In the genomic region with DNA sequence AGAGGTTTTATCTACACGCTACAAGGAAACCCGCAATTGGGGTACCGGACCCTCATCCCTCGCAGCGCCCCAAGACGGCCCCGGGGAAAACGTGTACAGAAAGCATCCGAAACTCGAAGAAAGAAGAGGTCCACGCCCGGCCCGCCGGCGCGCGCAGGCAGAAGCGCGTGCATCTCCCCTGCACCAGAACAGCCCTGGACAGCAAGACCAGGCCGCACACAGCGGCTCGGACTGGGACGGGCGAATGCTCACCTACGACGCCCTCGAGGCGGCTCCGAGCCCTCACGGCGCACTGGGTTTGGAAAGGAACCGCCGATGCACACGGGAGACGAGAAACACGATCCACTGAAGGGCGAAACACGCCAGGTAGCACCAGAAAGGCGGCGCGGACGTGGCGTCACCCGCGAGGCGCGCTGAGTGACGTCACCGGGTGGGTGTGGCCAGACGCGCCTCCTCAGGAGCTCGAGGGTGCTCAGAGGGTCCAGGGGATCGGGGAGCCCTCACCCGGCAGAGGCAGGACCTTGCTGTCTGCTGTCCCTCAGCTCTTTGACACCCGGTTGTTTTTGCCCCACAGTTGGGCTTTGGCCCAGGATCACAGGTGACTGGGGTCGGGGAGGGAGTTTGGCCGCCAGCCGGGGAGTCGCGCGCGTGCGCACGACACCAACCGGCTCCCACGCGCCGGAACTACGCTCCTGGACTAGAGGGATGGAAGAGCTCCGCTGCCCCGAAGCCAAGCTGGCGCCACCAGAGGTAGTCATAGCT, we compare ENCODE assay signal across 8 mouse cellular contexts. TPM values are rescaled to one million over a fixed set of nuclear protein-coding genes. Genes with fewer than 3 reads are reported as not detected.
DNase-seq lines count a peak whose midpoint lies in the region; ATAC-seq and TF ChIP-seq lines count a peak whose summit lies in the region.

Gene Elp1, minus strand, starts transcription at position 425 of the 762 bp plus-strand sequence.
Gene Fam206a, plus strand, starts transcription at position 439 of the 762 bp plus-strand sequence.

- peak within 1 kb of the TSS; percentile 85 for H3K4me3 ChIP-seq in bone marrow, adult 2 months (replicated peaks; ENCODE audit: control insufficient read depth, low read depth, low read length)
- H3K4me3 ChIP-seq in embryonic facial prominence, embryonic 15.5 days (replicated peaks): peak within 1 kb of the TSS; percentile 77
- peak within 1 kb of the TSS; percentile 96 for H3K4me3 ChIP-seq in kidney, embryonic 14.5 days (ENCODE audit: low read length)
- peak within 1 kb of the TSS; percentile 93 for H3K4me3 ChIP-seq in limb, embryonic 15.5 days

- H3K36me3 ChIP-seq in embryonic facial prominence, embryonic 15.5 days: peaks cover 46% of the 10 kb centered on the region
- H3K36me3 ChIP-seq in kidney, embryonic 14.5 days (ENCODE audit: control insufficient read depth, insufficient read depth, low read length): peaks cover 46% of the 10 kb centered on the region
- peaks cover 49% of the 10 kb centered on the region for H3K36me3 ChIP-seq in limb, embryonic 15.5 days

- no peaks in the 10 kb centered on the region for H3K9me3 ChIP-seq in embryonic facial prominence, embryonic 15.5 days (replicated peaks)
- H3K9me3 ChIP-seq in kidney, embryonic 14.5 days (ENCODE audit: control insufficient read depth, low read length): no peaks in the 10 kb centered on the region
- no peaks in the 10 kb centered on the region for H3K9me3 ChIP-seq in limb, embryonic 15.5 days

- TF ChIP-seq POLR2A in bone marrow, adult 2 months (IDR thresholded peaks at IDR 0.05; ENCODE audit: borderline replicate concordance, control insufficient read depth, low read depth, low read length): peak; percentile 33; the same call in 1 of the 2 replicates

- H3K9ac ChIP-seq in embryonic facial prominence, embryonic 15.5 days: peak within 1 kb of the TSS; percentile 79
- H3K9ac ChIP-seq in kidney, embryonic 14.5 days (ENCODE audit: low read depth, low read length): peak within 1 kb of the TSS; percentile 87
- H3K9ac ChIP-seq in limb, embryonic 15.5 days: peak within 1 kb of the TSS; percentile 98

- peak within 1 kb of the TSS; percentile 87 for H3K4me2 ChIP-seq in embryonic facial prominence, embryonic 15.5 days (replicated peaks)
- peak within 1 kb of the TSS; percentile 84 for H3K4me2 ChIP-seq in kidney, embryonic 14.5 days (replicated peaks; ENCODE audit: low read depth, low read length)
- H3K4me2 ChIP-seq in limb, embryonic 15.5 days: peak within 1 kb of the TSS; percentile 84

- DNase-seq in 416B (ENCODE audit: low read depth): peak; percentile 87
- DNase-seq in heart, adult 9 months (ENCODE audit: low spot score in 2 of 2): peak; percentile 85 to 94
- DNase-seq in monocyte, adult 2 months (ENCODE audit: low read depth in 1 of 2, low spot score in 2 of 2): peak; percentile 78 to 94
- DNase-seq in spleen, postnatal 36 days (ENCODE audit: low spot score in 2 of 2): peak; percentile 88 to 91

- H3K27ac ChIP-seq in bone marrow, adult 2 months (ENCODE audit: control insufficient read depth, insufficient read depth, low read depth, low read length, poor library complexity): peak within 1 kb of the TSS; percentile 15; the same call in 1 of the 2 replicates
- peak within 1 kb of the TSS; percentile 83 for H3K27ac ChIP-seq in embryonic facial prominence, embryonic 15.5 days (replicated peaks)
- H3K27ac ChIP-seq in kidney, embryonic 14.5 days (ENCODE audit: low read depth, low read length): peak within 1 kb of the TSS; percentile 77
- peak within 1 kb of the TSS; percentile 89 for H3K27ac ChIP-seq in limb, embryonic 15.5 days

- peak; percentile 2; the same call in 1 of the 2 replicates for TF ChIP-seq CTCF in bone marrow, adult 2 months (IDR thresholded peaks at IDR 0.05; ENCODE audit: control insufficient read depth, insufficient read depth, low read length)

- H3K27me3 ChIP-seq in embryonic facial prominence, embryonic 15.5 days: no peaks in the 10 kb centered on the region
- no peaks in the 10 kb centered on the region for H3K27me3 ChIP-seq in kidney, embryonic 14.5 days (ENCODE audit: control insufficient read depth, insufficient read depth, low read length)
- H3K27me3 ChIP-seq in limb, embryonic 15.5 days: no peaks in the 10 kb centered on the region

- H3K4me1 ChIP-seq in bone marrow, adult 2 months (ENCODE audit: control insufficient read depth, insufficient read depth, low read length): no peaks in the 10 kb centered on the region
- peaks cover 26% of the 10 kb centered on the region for H3K4me1 ChIP-seq in embryonic facial prominence, embryonic 15.5 days
- H3K4me1 ChIP-seq in kidney, embryonic 14.5 days (ENCODE audit: control insufficient read depth, insufficient read depth, low read length): peaks cover 15% of the 10 kb centered on the region; the same call in 1 of the 2 replicates
- H3K4me1 ChIP-seq in limb, embryonic 15.5 days: peaks cover 17% of the 10 kb centered on the region

- peak; percentile 94 for ATAC-seq in embryonic facial prominence, embryonic 15.5 days (ENCODE audit: insufficient number of reproducible peaks, low FRiP score, low TSS enrichment, low read depth)
- ATAC-seq in kidney, embryonic 14.5 days (ENCODE audit: low FRiP score, low TSS enrichment): peak; percentile 97
- peak; percentile 93 for ATAC-seq in limb, embryonic 15.5 days (ENCODE audit: insufficient number of reproducible peaks, low FRiP score, low TSS enrichment, low read depth)

- WGBS in bone marrow, adult 2 months: under 1% methylated on average over 72 of the region's 72 CpGs
- WGBS in embryonic facial prominence, embryonic 15.5 days: under 1% methylated on average over 72 of the region's 72 CpGs
- WGBS in kidney, embryonic 14.5 days: under 1% methylated on average over 72 of the region's 72 CpGs
- WGBS in limb, embryonic 15.5 days: under 1% methylated on average over 72 of the region's 72 CpGs

RNA-seq across cellular contexts. Expression of gene Elp1, which starts in this region (rescaled TPM):
- polyA plus RNA-seq in bone marrow, adult 2 months (2011; ENCODE audit: insufficient read depth, insufficient read length, low replicate concordance, missing spikeins): 20.2 and 44.5 TPM in 2 replicates
- polyA plus RNA-seq in embryonic facial prominence, embryonic 15.5 days (2015; fragmentation: Nextera tagmentation; extraction: Ambion mirVana): 38.6 and 40.7 TPM in 2 replicates
- 51.1 and 72.9 TPM in 2 replicates for polyA plus RNA-seq in kidney, embryonic 14.5 days (2014; fragmentation: Nextera tagmentation; extraction: Ambion mirVana)
- polyA plus RNA-seq in limb, embryonic 15.5 days (2015; fragmentation: Nextera tagmentation; extraction: Ambion mirVana): 36.7 and 40.3 TPM in 2 replicates

RNA-seq across cellular contexts. Expression of gene Fam206a, which starts in this region (rescaled TPM):
- 3.7 and 4.2 TPM in 2 replicates for polyA plus RNA-seq in bone marrow, adult 2 months (2011; ENCODE audit: insufficient read depth, insufficient read length, low replicate concordance, missing spikeins)
- polyA plus RNA-seq in embryonic facial prominence, embryonic 15.5 days (2015; fragmentation: Nextera tagmentation; extraction: Ambion mirVana): 16.2 and 17.2 TPM in 2 replicates
- polyA plus RNA-seq in kidney, embryonic 14.5 days (2014; fragmentation: Nextera tagmentation; extraction: Ambion mirVana): 14.6 and 27.1 TPM in 2 replicates
- polyA plus RNA-seq in limb, embryonic 15.5 days (2015; fragmentation: Nextera tagmentation; extraction: Ambion mirVana): 15.2 and 16.4 TPM in 2 replicates

Comparison
In these comparisons a context has a peak if more than half of its experiments do, and no peak if none do; other contexts are left out.
1. Peak in every context shown above with its lines: DNase-seq, ATAC-seq, H3K4me3 ChIP-seq and H3K27ac ChIP-seq.
2. H3K27ac ChIP-seq: peak in every context shown above with its lines; median percentile 89 in limb, embryonic 15.5 days; 83 in embryonic facial prominence, embryonic 15.5 days; 77 in kidney, embryonic 14.5 days; 15 in bone marrow, adult 2 months.